Mouse (Mus musculus): ENCODE measurements around the gene Got1. TPM values are rescaled to one million over a fixed set of nuclear protein-coding genes. Genes with fewer than 3 reads are reported as not detected.

Got1 gene
- polyA plus RNA-seq, 1 experiment = 10.7 TPM

DNA sequence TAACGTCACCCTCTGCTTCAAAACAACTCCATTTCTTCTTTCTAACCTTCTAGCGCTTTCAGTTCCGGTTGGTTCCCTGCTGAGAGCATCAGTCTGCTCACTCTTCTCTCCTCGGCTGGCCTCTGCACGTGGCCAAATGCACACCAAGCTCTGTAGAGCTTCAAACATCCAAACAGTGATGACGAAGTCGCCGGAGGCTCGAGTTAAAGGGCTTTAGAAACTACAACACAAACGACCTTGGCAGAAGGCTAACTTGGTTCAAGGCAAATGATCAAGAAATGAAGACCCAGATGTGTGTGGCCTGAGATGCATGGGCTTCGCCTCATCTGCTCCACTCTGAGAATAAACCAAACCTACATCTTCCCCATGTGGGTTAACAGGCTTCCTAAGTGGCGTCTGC is 854 bp downstream of the Got1 start:
- peaks cover 65% of the 10 kb centered on the region for H3K4me1 ChIP-seq
- no peak for TF ChIP-seq FLI1 (IDR thresholded peaks at IDR 0.05; ENCODE audit: low read length)
- no peak for TF ChIP-seq GATA1 (IDR thresholded peaks at IDR 0.05; ENCODE audit: borderline replicate concordance, low read length)
- peak overlapping the region; percentile 96 for H3K4me3 ChIP-seq (replicated peaks)
- H3K36me3 ChIP-seq (replicated peaks; ENCODE audit: low read length) = peaks cover 24% of the 10 kb centered on the region
- no peaks in the 10 kb centered on the region for H3K27me3 ChIP-seq (replicated peaks)
- H3K9me3 ChIP-seq = no peaks in the 10 kb centered on the region

GRCm38 (mm10) chr19:43521996-43522395 is 2.4 kb downstream of the Got1 start:
- Histone ChIP-seq H3K27me3 (replicated peaks) (no peaks in the 10 kb centered on the region), H3K4me3 (replicated peaks) (no peak overlapping the region), H3K36me3 (replicated peaks; ENCODE audit: low read length) (peaks cover 37% of the 10 kb centered on the region), H3K4me1 (peaks cover 62% of the 10 kb centered on the region), H3K9me3 (no peaks in the 10 kb centered on the region)
- no peak for TF ChIP-seq GATA1 (IDR thresholded peaks at IDR 0.05; ENCODE audit: borderline replicate concordance, low read length)
- no peak for TF ChIP-seq FLI1 (IDR thresholded peaks at IDR 0.05; ENCODE audit: low read length)

- Histone ChIP-seq H3K36me3 (replicated peaks; ENCODE audit: low read length) (peaks cover 44% of the 10 kb centered on the region), H3K27me3 (replicated peaks) (no peaks in the 10 kb centered on the region), H3K4me1 (peaks cover 56% of the 10 kb centered on the region), H3K4me3 (replicated peaks) (no peak overlapping the region), H3K9me3 (no peaks in the 10 kb centered on the region)
- no peak for TF ChIP-seq FLI1 (IDR thresholded peaks at IDR 0.05; ENCODE audit: low read length)
- TF ChIP-seq GATA1 (IDR thresholded peaks at IDR 0.05; ENCODE audit: borderline replicate concordance, low read length) = no peak
Observed at GRCm38 (mm10) chr19:43521362-43521761, 3.0 kb downstream of the Got1 start.

GRCm38 (mm10) chr19:43520402-43520801 is 4.0 kb downstream of the Got1 start:
- no peaks in the 10 kb centered on the region for H3K27me3 ChIP-seq (replicated peaks)
- TF ChIP-seq FLI1 (IDR thresholded peaks at IDR 0.05; ENCODE audit: low read length) (no peak), GATA1 (IDR thresholded peaks at IDR 0.05; ENCODE audit: borderline replicate concordance, low read length) (no peak)
- H3K4me1 ChIP-seq = peaks cover 55% of the 10 kb centered on the region
- H3K36me3 ChIP-seq (replicated peaks; ENCODE audit: low read length) = peaks cover 53% of the 10 kb centered on the region
- no peaks in the 10 kb centered on the region for H3K9me3 ChIP-seq
- peak overlapping the region; percentile 7 for H3K4me3 ChIP-seq (replicated peaks)

GRCm38 (mm10) chr19:43519226-43519625 is 5.2 kb downstream of the Got1 start:
- TF ChIP-seq GATA1 (IDR thresholded peaks at IDR 0.05; ENCODE audit: borderline replicate concordance, low read length) (no peak), FLI1 (IDR thresholded peaks at IDR 0.05; ENCODE audit: low read length) (no peak)
- Histone ChIP-seq H3K36me3 (replicated peaks; ENCODE audit: low read length) (peaks cover 64% of the 10 kb centered on the region), H3K9me3 (no peaks in the 10 kb centered on the region), H3K27me3 (replicated peaks) (no peaks in the 10 kb centered on the region), H3K4me1 (peaks cover 45% of the 10 kb centered on the region), H3K4me3 (replicated peaks) (no peak overlapping the region)

DNA sequence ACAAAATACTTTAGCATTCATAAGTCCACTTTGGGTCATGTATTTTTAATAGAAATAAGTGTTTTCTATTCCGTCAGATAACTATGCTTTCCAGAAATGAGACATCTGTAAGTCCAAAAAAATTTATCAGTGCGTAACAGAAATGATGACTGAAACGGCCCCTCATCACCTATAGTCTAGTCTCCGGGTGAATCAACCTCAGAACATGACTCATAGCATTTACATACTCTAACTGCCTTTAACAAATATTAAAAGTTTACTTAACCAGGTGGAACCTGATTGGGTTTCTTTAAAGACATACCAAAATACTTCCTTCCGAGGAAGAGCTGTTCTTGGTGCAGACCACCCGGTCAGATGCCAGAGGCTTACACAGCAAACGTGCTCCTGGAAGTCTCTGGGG is 6.1 kb downstream of the Got1 start:
- TF ChIP-seq GATA1 (IDR thresholded peaks at IDR 0.05; ENCODE audit: borderline replicate concordance, low read length) (no peak), FLI1 (IDR thresholded peaks at IDR 0.05; ENCODE audit: low read length) (no peak)

DNA sequence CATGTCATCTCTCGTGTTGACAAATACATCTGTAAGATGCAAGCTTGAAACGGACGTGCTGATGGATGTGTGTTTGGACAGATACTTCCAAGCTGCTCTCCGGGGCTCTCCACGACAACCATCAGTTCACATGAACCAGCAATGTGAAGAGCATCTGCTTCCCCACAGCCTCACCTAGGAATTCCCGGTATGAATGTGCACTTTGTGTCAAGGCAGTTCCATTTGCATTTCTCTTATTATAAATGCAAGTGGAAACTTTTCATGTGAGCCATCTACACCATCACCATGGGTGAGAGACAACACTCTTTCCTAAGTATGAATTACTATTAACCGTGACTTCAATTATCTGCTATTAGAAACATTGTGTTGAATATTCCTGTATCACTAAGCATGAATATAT is 6.6 kb downstream of the Got1 start:
- H3K9me3 ChIP-seq = no peaks in the 10 kb centered on the region
- H3K27me3 ChIP-seq (replicated peaks) = no peaks in the 10 kb centered on the region
- no peak for TF ChIP-seq GATA1 (IDR thresholded peaks at IDR 0.05; ENCODE audit: borderline replicate concordance, low read length)
- H3K36me3 ChIP-seq (replicated peaks; ENCODE audit: low read length) = peaks cover 76% of the 10 kb centered on the region
- peaks cover 36% of the 10 kb centered on the region for H3K4me1 ChIP-seq
- no peak overlapping the region for H3K4me3 ChIP-seq (replicated peaks)

More for the DNA sequence above, 6.1 kb downstream of the Got1 start:
- Histone ChIP-seq H3K4me1 (peaks cover 36% of the 10 kb centered on the region), H3K9me3 (no peaks in the 10 kb centered on the region), H3K36me3 (replicated peaks; ENCODE audit: low read length) (peaks cover 73% of the 10 kb centered on the region), H3K4me3 (replicated peaks) (no peak overlapping the region), H3K27me3 (replicated peaks) (no peaks in the 10 kb centered on the region)

- Histone ChIP-seq H3K9me3 (no peaks in the 10 kb centered on the region), H3K4me3 (replicated peaks) (no peak overlapping the region), H3K36me3 (replicated peaks; ENCODE audit: low read length) (peaks cover 80% of the 10 kb centered on the region), H3K4me1 (peaks cover 34% of the 10 kb centered on the region), H3K27me3 (replicated peaks) (no peaks in the 10 kb centered on the region)
- TF ChIP-seq GATA1 (IDR thresholded peaks at IDR 0.05; ENCODE audit: borderline replicate concordance, low read length) (no peak), FLI1 (IDR thresholded peaks at IDR 0.05; ENCODE audit: low read length) (no peak)
Observed at GRCm38 (mm10) chr19:43517320-43517719, 7.1 kb downstream of the Got1 start.

GRCm38 (mm10) chr19:43516397-43517035 is 7.9 kb downstream of the Got1 start:
- H3K9me3 ChIP-seq = no peaks in the 10 kb centered on the region
- peaks cover 84% of the 10 kb centered on the region for H3K36me3 ChIP-seq (replicated peaks; ENCODE audit: low read length)
- H3K4me1 ChIP-seq = peaks cover 28% of the 10 kb centered on the region
- no peak overlapping the region for H3K4me3 ChIP-seq (replicated peaks)
- TF ChIP-seq FLI1 (IDR thresholded peaks at IDR 0.05; ENCODE audit: low read length) (no peak), GATA1 (IDR thresholded peaks at IDR 0.05; ENCODE audit: borderline replicate concordance, low read length) (no peak)
- H3K27me3 ChIP-seq (replicated peaks) = no peaks in the 10 kb centered on the region

DNA sequence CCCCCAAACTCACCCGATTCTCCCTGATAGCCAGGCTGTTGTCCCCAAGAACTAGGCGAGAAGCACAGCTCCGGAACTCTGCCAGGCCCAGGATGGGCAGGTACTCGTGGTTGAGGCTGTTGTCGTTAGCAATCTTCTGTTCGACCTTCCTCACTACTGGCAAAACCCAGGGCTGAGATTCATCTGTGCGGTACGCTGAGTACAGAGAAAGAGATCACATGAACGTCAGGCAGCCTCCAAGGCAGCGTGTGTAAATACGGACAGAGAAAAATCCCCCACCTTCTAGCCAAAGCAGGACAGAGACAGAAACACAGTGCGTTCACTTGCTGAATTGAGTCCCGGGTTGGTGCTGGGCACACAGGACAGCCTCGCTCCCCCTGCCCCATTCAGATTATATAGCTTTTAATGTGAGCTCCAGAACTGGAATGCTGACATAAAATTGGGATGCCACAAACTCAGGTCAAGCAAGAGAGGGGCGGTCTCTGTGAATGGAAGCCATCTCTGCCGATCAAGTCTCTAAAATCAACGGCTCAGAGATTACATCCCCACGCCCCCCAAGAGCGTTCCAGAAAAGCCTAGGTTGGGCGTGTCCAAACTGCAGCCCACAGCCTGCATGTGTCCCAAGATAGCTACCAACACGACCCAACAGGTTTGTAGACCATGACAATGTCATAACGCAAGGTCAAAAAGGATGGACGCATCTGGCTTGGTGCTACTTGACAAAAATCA is 8.6 kb downstream of the Got1 start:
- H3K27me3 ChIP-seq (replicated peaks) = no peaks in the 10 kb centered on the region
- H3K9me3 ChIP-seq = no peaks in the 10 kb centered on the region
- H3K36me3 ChIP-seq (replicated peaks; ENCODE audit: low read length) = peaks cover 87% of the 10 kb centered on the region
- TF ChIP-seq GATA1 (IDR thresholded peaks at IDR 0.05; ENCODE audit: borderline replicate concordance, low read length) (no peak), FLI1 (IDR thresholded peaks at IDR 0.05; ENCODE audit: low read length) (no peak)
- peaks cover 27% of the 10 kb centered on the region for H3K4me1 ChIP-seq
- H3K4me3 ChIP-seq (replicated peaks) = no peak overlapping the region
